Mouse (Mus musculus): ENCODE results near the gene Skap2. TPM values are rescaled to one million over a fixed set of nuclear protein-coding genes. Genes with fewer than 3 reads are reported as not detected.

The Skap2 gene
- polyA plus RNA-seq, 1 experiment from 2014 or later: 30.9 TPM

- DNase-seq (ENCODE audit: low spot score) (no peak), ATAC-seq (ENCODE audit: low FRiP score) (no peak)
- H3K36me3 ChIP-seq (ENCODE audit: control insufficient read depth, insufficient read depth, low read length): no peaks in the 10 kb centered on the region
- H3K27ac ChIP-seq (ENCODE audit: low read depth, low read length): no peak overlapping the region
- H3K4me1 ChIP-seq (replicated peaks; ENCODE audit: control insufficient read depth, insufficient read depth, low read length): 0 out of 2 replicates have a peak, but pooled peaks cover 2% of the 10 kb centered on the region
- H3K27me3 ChIP-seq (ENCODE audit: control insufficient read depth, insufficient read depth, low read length): peaks cover 31% of the 10 kb centered on the region
- 65% methylated on average over 6 of the region's 6 CpGs for WGBS
- H3K9me3 ChIP-seq (ENCODE audit: control insufficient read depth, low read length): no peaks in the 10 kb centered on the region
- H3K4me3 ChIP-seq (ENCODE audit: low read depth, low read length): no peak overlapping the region
- H3K4me2 ChIP-seq (replicated peaks; ENCODE audit: low read depth, low read length): no peak overlapping the region
- H3K9ac ChIP-seq (ENCODE audit: low read depth, low read length): no peak overlapping the region
Observed at GRCm38 (mm10) chr6:52009385-52009784, 3.0 kb downstream of the Skap2 start.

- no peak for ATAC-seq (ENCODE audit: low FRiP score)
- Histone ChIP-seq H3K27ac (ENCODE audit: low read depth, low read length) (no peak overlapping the region), H3K9ac (ENCODE audit: low read depth, low read length) (no peak overlapping the region), H3K4me1 (replicated peaks; ENCODE audit: control insufficient read depth, insufficient read depth, low read length) (0 out of 2 replicates have a peak, but pooled peaks cover 2% of the 10 kb centered on the region), H3K36me3 (ENCODE audit: control insufficient read depth, insufficient read depth, low read length) (no peaks in the 10 kb centered on the region), H3K4me3 (ENCODE audit: low read depth, low read length) (no peak overlapping the region), H3K27me3 (ENCODE audit: control insufficient read depth, insufficient read depth, low read length) (peaks cover 35% of the 10 kb centered on the region), H3K9me3 (ENCODE audit: control insufficient read depth, low read length) (no peaks in the 10 kb centered on the region), H3K4me2 (replicated peaks; ENCODE audit: low read depth, low read length) (no peak overlapping the region)
- DNase-seq (ENCODE audit: low spot score): peak; percentile 10
- 48% methylated on average over 3 of the region's 3 CpGs for WGBS
Observed at GRCm38 (mm10) chr6:52008757-52009156, 3.6 kb downstream of the Skap2 start.

- 5% methylated on average over 13 of the region's 13 CpGs for WGBS
- DNase-seq (ENCODE audit: low spot score): peak; percentile 59
- ATAC-seq (ENCODE audit: low FRiP score): no peak
- Histone ChIP-seq H3K27me3 (ENCODE audit: control insufficient read depth, insufficient read depth, low read length) (peaks cover 36% of the 10 kb centered on the region), H3K27ac (ENCODE audit: low read depth, low read length) (peak overlapping the region; percentile 2; the same call in 1 of the 2 replicates), H3K4me1 (replicated peaks; ENCODE audit: control insufficient read depth, insufficient read depth, low read length) (0 out of 2 replicates have a peak, but pooled peaks cover 2% of the 10 kb centered on the region), H3K4me2 (replicated peaks; ENCODE audit: low read depth, low read length) (peak overlapping the region; percentile 40; the same call in 1 of the 2 replicates), H3K36me3 (ENCODE audit: control insufficient read depth, insufficient read depth, low read length) (no peaks in the 10 kb centered on the region), H3K9ac (ENCODE audit: low read depth, low read length) (0 out of 2 replicates have a peak overlapping the region, but pooled peaks have one; percentile 1), H3K4me3 (ENCODE audit: low read depth, low read length) (no peak overlapping the region), H3K9me3 (ENCODE audit: control insufficient read depth, low read length) (no peaks in the 10 kb centered on the region)
Observed at GRCm38 (mm10) chr6:52006649-52007218, 5.6 kb downstream of the Skap2 start.

GRCm38 (mm10) chr6:52005963-52006648, 6.2 kb downstream of the Skap2 start:
- H3K9ac ChIP-seq (ENCODE audit: low read depth, low read length): peak overlapping the region; percentile 1; the same call in 1 of the 2 replicates
- WGBS: under 1% methylated on average over 19 of the region's 19 CpGs
- DNase-seq (ENCODE audit: low spot score): peak; percentile 64
- no peak for ATAC-seq (ENCODE audit: low FRiP score)
- no peaks in the 10 kb centered on the region for H3K9me3 ChIP-seq (ENCODE audit: control insufficient read depth, low read length)
- H3K4me1 ChIP-seq (replicated peaks; ENCODE audit: control insufficient read depth, insufficient read depth, low read length): 0 out of 2 replicates have a peak, but pooled peaks cover 2% of the 10 kb centered on the region
- H3K36me3 ChIP-seq (ENCODE audit: control insufficient read depth, insufficient read depth, low read length): no peaks in the 10 kb centered on the region
- peak overlapping the region; percentile 17; the same call in 1 of the 2 replicates for H3K4me3 ChIP-seq (ENCODE audit: low read depth, low read length)
- peaks cover 36% of the 10 kb centered on the region for H3K27me3 ChIP-seq (ENCODE audit: control insufficient read depth, insufficient read depth, low read length)
- H3K4me2 ChIP-seq (replicated peaks; ENCODE audit: low read depth, low read length): peak overlapping the region; percentile 40
- H3K27ac ChIP-seq (ENCODE audit: low read depth, low read length): peak overlapping the region; percentile 66

GRCm38 (mm10) chr6:52005616-52005962, 6.8 kb downstream of the Skap2 start:
- ATAC-seq (ENCODE audit: low FRiP score) (no peak), DNase-seq (ENCODE audit: low spot score) (peak; percentile 60)
- Histone ChIP-seq H3K4me3 (ENCODE audit: low read depth, low read length) (no peak overlapping the region), H3K9me3 (ENCODE audit: control insufficient read depth, low read length) (no peaks in the 10 kb centered on the region), H3K27ac (ENCODE audit: low read depth, low read length) (peak overlapping the region; percentile 66; the same call in 1 of the 2 replicates), H3K27me3 (ENCODE audit: control insufficient read depth, insufficient read depth, low read length) (peaks cover 36% of the 10 kb centered on the region), H3K4me2 (replicated peaks; ENCODE audit: low read depth, low read length) (peak overlapping the region; percentile 40), H3K9ac (ENCODE audit: low read depth, low read length) (peak overlapping the region; percentile 1; the same call in 1 of the 2 replicates), H3K4me1 (replicated peaks; ENCODE audit: control insufficient read depth, insufficient read depth, low read length) (0 out of 2 replicates have a peak, but pooled peaks cover 2% of the 10 kb centered on the region), H3K36me3 (ENCODE audit: control insufficient read depth, insufficient read depth, low read length) (no peaks in the 10 kb centered on the region)
- WGBS: 8% methylated on average over 8 of the region's 8 CpGs

GRCm38 (mm10) chr6:52004995-52005394, 7.4 kb downstream of the Skap2 start:
- no peak for ATAC-seq (ENCODE audit: low FRiP score)
- Histone ChIP-seq H3K36me3 (ENCODE audit: control insufficient read depth, insufficient read depth, low read length) (no peaks in the 10 kb centered on the region), H3K27me3 (ENCODE audit: control insufficient read depth, insufficient read depth, low read length) (peaks cover 36% of the 10 kb centered on the region), H3K4me3 (ENCODE audit: low read depth, low read length) (0 out of 2 replicates have a peak overlapping the region, but pooled peaks have one; percentile 12), H3K9ac (ENCODE audit: low read depth, low read length) (no peak overlapping the region), H3K9me3 (ENCODE audit: control insufficient read depth, low read length) (no peaks in the 10 kb centered on the region), H3K4me1 (replicated peaks; ENCODE audit: control insufficient read depth, insufficient read depth, low read length) (0 out of 2 replicates have a peak, but pooled peaks cover 2% of the 10 kb centered on the region), H3K4me2 (replicated peaks; ENCODE audit: low read depth, low read length) (no peak overlapping the region), H3K27ac (ENCODE audit: low read depth, low read length) (no peak overlapping the region)
- WGBS: 34% methylated on average over 3 of the region's 3 CpGs
- peak; percentile 45 for DNase-seq (ENCODE audit: low spot score)

- Histone ChIP-seq H3K9ac (ENCODE audit: low read depth, low read length) (no peak overlapping the region), H3K27me3 (ENCODE audit: control insufficient read depth, insufficient read depth, low read length) (peaks cover 26% of the 10 kb centered on the region), H3K9me3 (ENCODE audit: control insufficient read depth, low read length) (no peaks in the 10 kb centered on the region), H3K4me3 (ENCODE audit: low read depth, low read length) (no peak overlapping the region), H3K36me3 (ENCODE audit: control insufficient read depth, insufficient read depth, low read length) (no peaks in the 10 kb centered on the region), H3K27ac (ENCODE audit: low read depth, low read length) (no peak overlapping the region), H3K4me1 (replicated peaks; ENCODE audit: control insufficient read depth, insufficient read depth, low read length) (0 out of 2 replicates have a peak, but pooled peaks cover 2% of the 10 kb centered on the region), H3K4me2 (replicated peaks; ENCODE audit: low read depth, low read length) (no peak overlapping the region)
- no peak for ATAC-seq (ENCODE audit: low FRiP score)
- 24% methylated on average over 8 of the region's 8 CpGs for whole genome bisulfite sequencing
- DNase-seq (ENCODE audit: low spot score): peak; percentile 60
Observed at GRCm38 (mm10) chr6:52002676-52003075, 9.7 kb downstream of the Skap2 start.

GRCm38 (mm10) chr6:51999157-51999478, 13.2 kb downstream of the Skap2 start:
- ATAC-seq (ENCODE audit: low FRiP score): no peak

More at GRCm38 (mm10) chr6:51999157-51999478, 13.2 kb downstream of the Skap2 start:
- H3K4me2 ChIP-seq (replicated peaks; ENCODE audit: low read depth, low read length): no peak overlapping the region
- H3K9ac ChIP-seq (ENCODE audit: low read depth, low read length): no peak overlapping the region
- H3K27me3 ChIP-seq (ENCODE audit: control insufficient read depth, insufficient read depth, low read length): peaks cover 4% of the 10 kb centered on the region; the same call in 1 of the 2 replicates
- no peak for DNase-seq (ENCODE audit: low spot score)
- H3K27ac ChIP-seq (ENCODE audit: low read depth, low read length): no peak overlapping the region
- H3K36me3 ChIP-seq (ENCODE audit: control insufficient read depth, insufficient read depth, low read length): no peaks in the 10 kb centered on the region
- no peaks in the 10 kb centered on the region for H3K4me1 ChIP-seq (replicated peaks; ENCODE audit: control insufficient read depth, insufficient read depth, low read length)
- no peaks in the 10 kb centered on the region for H3K9me3 ChIP-seq (ENCODE audit: control insufficient read depth, low read length)
- WGBS: 81% methylated on average over 4 of the region's 4 CpGs
- no peak overlapping the region for H3K4me3 ChIP-seq (ENCODE audit: low read depth, low read length)
